Mouse (Mus musculus) inflammation-experienced regulatory T-cells, adult 6 months (primary cell): ENCODE data around the gene Pkn3. TPM values are rescaled to one million over a fixed set of nuclear protein-coding genes. Genes with fewer than 3 reads are reported as not detected.
"Not testable (repeated sequence)": the region's sequence is repeated elsewhere in the genome, so short reads cannot be mapped to it uniquely, and the experiment has no call there.

Experiments
- ATAC-seq: one replicate; pipeline ENCODE4 v1.8.0; 2017
- polyA plus RNA-seq, 3 experiments: library from polyadenylated mRNA; unstranded; fragments of 100-300 nt; shearing (Covaris generic); gene quantifications; one replicate each; pipeline ENCODE4 v1.2.1; 2017

Pkn3 gene
- polyA plus RNA-seq, result under 1 TPM; 0.59 to 0.91 (median 0.71) TPM

DNA sequence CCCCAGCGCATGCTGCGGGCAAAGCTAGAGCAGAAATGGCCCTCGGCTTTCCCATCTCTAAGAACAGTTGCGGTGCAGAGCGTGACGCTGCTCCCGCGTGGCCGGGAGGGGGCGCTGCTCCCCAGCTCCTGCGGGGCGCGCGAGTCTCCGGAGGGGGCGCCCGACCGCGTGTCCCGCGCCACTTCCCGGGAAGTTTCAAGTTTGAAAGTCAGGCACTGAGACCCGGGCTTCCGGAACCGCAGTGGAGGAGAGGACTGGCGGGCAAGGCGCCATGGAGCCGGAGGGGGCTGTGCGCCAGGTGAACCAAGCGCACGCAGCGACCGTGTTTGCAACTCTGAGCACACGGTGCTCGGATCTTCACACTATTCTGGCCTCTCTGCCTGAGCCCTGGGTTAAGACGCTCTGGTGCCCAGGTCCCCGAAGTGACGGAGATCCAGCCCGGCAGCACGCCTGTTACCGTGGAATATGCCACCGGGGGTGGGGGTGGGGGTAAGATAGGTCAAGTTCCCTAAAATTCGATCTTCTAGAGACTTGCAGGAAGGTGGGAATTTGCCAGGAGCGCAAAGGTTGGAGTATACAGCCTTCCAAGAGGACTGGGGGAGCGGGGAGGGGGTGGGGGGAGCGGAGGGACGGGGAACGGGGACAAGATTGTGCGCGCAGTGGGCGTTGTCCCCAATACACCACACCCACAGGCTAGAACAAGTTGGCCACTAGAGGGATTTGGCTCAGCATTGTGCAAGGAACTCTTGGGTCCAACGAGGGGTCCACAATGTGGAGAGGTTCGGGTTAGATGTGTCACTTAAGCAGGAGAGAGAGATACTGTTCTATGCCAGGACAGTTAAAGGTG is at the start of gene Pkn3:
Gene Pkn3, plus strand, starts transcription at position 183 of the 847 bp plus-strand sequence.
- ATAC-seq, result peak; percentile 89

DNA sequence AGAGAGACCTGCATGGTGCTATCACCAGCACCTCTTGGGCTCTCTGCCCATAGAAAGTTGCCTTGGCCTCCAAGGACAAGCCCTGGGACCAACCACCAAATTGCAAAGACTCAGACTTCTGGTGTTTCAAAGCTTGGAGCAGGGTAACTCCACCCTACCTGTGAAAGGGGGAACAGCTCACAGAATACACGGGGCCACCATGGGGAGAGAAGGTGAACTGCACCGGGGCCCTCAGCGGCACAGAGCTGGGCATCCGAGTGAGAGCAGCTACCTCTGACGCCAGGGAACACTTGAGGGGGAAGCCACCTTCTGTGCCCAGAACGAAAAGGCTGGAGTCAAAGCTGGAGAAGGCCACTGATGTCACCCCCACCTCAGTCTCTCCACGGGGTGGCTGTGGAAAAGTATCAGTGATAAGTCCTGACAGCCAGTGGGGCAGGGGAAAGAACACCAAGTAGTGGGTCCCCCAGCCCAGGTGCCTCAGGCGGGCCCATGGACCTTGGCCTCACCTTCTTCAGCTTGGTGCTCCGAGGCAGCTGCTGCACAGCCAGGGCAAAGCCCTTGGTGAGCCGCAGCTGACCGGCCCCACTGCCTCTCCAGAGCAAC is 45.1 kb upstream of the Pkn3 start:
- ATAC-seq, result no peak

DNA sequence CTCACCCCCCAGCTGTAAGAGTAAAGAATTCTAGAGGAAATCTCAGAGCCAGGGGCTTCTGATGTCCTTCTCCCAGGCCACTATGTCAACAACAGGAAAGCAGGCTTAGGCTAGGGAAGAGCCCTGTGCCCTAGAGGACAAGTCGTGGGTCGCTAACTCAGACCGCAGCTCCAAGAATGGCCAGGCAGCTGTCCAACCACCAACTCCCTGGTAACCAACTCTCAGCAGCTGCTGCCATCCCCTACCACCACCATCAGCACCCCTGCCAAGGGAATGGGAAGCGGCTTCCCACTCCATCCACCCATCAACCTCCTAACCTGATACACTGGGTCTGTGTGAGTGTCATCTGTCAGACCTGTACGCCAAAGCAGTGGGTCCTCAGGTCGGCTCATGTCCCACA is 44.5 kb upstream of the Pkn3 start:
- no peak for ATAC-seq

DNA sequence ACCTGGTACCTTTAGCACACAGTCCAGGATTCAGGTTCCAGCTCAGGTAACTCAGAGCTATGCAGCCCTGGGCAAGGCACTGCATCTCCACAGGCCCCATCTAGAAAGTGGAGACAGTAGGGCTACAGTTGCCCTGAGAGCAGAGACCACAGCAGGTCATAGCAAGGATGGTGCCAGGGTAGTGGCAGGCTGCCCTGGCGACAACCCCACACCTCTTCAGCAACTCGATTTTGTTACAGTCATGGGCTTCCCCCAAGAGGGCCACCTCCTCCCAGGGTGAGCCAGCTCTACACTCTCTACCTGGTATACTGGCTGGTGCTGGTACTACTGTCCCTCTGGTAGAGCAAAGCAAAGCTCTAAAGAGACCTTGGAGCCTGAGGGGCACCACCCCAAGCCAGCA is 39.7 kb upstream of the Pkn3 start:
- ATAC-seq, result no peak

DNA sequence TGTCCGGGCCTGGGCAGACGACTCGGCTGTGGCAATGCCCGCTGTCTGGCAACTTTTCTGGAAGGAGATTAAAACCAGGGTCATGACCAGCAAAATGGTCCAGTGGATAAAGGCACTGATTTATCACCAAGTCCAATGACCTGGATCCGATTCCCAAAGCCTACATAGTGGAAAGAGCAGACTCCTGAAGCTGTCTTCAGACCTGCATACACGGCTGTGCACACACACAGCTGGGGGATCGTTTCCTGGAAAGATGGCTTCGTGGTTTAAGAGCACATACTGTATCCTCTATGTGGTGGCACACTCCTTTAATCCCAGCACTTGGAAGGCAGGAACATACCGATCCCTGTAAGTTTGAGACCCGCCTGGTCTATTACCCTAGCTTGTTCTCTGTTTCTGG is 39.1 kb upstream of the Pkn3 start:
- ATAC-seq, result no peak

DNA sequence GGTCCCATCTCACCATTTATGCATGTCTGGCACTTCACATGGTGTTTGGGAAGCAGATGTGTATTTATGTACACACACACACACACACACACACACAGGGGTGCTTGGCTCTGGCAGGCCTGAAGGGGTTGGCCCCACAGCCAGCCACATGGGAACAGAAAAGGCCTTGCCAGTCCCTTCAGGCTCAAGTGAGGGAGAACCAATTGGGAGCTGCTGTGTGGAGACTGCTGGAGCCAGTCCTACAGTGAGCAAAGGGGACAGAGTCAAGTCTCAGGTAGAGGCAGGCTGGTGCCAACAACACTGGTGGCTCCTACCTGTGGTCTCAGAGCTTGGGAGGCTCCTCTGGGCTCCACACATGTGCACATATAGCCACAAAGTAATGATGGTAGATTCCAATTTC is 37.8 kb upstream of the Pkn3 start:
- ATAC-seq, result no peak

DNA sequence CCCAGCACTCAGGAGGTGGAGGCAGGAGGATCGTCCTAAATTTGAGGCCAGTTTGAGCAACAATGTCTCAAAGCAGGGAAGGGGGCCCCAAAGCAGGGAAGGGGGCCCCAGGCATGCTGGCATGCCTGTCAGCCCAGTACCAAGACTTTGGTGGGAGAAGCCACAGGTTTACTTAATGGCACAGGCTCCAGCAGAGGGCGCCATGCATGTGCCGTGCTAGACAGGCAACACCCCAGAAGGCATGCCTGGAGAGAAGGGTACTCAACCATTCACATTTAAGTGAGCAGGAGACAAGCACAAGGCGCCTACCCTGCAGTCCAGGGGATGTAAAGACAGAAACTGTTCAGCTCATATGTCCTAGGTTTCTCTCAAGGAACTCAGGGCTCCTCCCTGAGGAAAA is 35.0 kb upstream of the Pkn3 start:
- ATAC-seq, result no peak

DNA sequence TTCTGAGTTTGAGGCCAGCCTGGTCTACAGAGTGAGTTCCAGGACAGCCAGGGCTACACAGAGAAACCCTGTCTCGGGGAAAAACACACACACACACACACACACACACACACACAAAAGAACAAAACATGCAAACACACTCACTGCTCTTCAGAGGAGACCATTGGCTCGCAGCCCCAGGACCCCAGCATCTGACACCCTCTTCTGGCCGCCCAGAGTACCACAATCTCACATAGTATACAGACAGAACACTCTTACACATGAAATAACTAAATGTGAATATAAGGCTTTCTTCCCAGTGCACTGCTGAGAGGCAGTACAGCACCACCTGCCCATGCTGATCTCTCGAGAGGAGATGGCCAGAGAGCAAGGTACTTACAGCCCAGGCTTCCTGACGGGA is 32.9 kb upstream of the Pkn3 start:
- no peak for ATAC-seq

DNA sequence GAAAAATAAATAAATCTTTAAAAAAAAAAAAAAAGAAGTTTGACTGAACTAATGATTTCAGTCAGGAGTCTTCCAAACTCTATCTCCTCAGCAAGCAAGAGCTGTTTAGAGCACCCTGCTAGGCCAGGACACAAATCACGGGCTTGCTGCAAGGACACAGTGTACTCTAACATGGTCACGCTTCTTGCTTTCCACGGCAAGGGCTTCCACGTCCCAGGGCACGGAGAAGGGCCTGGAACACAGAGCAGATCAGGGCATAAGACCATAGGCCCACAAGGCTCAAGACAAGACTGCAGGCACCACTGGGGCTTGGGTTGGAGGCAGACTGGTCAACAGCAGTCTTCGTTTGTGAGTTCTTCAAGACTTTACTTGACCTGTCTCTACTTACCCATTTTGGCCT is 30.4 kb upstream of the Pkn3 start:
- ATAC-seq, result no peak

DNA sequence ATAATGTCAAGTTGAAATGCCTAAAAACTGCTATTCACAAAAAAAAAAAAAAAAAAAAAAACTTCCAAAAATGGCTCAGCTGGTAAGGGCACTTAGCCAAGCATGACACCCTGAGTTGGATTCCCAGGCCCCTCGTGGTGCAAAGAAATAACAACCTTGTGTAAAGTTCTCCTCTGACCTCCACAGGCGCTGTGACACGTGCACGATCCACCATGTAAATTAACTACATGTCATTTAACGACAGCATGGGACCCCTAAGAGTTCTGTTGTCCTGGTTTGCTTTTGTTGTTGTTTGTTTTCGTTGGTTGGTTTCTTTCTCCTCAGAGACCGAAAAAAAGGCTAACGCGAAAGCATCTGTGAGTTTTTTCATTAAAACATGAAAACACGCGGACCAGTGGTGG is 29.4 kb upstream of the Pkn3 start:
- ATAC-seq, result no peak

DNA sequence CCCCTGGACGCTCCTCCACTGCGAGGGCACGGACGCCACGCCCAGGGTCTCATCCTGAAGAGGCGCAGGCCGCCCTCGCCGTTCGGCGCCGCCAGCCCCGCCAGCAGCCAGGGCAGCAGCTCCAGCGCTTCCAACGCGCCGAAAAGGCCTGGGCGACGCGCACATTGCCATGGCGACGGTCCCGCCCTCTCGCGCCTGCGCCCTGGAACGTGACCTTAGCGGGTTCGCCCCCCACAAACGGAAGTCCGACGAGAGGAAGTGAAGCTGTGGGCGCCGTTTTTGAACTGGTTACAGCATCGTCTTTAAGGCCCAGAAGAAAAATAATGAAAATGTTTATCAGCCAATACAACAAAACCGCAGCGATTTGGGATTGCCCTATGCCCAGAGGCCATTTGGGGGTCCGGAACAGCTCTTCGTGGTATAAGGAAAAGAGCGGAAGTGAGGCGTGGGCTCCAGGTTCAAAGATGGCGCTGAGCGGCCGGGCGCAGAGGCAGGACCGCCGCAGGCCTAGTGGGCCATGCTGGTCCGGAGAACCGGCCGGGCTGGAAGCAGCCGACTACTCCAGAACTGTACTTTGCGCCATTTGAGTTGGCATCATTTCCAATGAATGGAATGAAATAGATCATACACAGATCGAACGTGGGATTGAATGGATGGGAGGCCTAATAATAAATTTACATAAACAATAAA is 28.6 kb upstream of the Pkn3 start, which contains the start of gene Wdr34:
Gene Wdr34, minus strand, starts transcription at position 183 of the 690 bp plus-strand sequence.
- peak; percentile 95 for ATAC-seq

DNA sequence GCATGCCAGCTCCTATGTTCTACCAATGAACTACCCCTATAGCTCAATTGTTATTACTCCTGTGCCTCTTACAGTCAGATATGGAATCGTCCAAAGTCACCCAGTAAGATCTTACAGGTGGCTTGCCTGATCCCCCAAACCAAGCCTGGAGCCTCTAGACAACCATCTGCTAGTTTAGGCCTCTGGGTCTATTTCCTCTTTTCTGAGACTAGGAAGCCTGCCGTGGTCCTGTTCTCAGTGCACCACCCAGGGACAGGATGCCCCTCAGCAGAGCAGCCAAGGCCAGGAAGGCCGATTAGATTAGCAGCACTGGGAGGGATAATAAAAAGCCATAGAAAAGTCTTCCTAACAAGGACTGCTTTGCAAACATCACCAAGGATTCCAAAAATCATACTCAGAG is 27.7 kb upstream of the Pkn3 start:
- no peak for ATAC-seq

DNA sequence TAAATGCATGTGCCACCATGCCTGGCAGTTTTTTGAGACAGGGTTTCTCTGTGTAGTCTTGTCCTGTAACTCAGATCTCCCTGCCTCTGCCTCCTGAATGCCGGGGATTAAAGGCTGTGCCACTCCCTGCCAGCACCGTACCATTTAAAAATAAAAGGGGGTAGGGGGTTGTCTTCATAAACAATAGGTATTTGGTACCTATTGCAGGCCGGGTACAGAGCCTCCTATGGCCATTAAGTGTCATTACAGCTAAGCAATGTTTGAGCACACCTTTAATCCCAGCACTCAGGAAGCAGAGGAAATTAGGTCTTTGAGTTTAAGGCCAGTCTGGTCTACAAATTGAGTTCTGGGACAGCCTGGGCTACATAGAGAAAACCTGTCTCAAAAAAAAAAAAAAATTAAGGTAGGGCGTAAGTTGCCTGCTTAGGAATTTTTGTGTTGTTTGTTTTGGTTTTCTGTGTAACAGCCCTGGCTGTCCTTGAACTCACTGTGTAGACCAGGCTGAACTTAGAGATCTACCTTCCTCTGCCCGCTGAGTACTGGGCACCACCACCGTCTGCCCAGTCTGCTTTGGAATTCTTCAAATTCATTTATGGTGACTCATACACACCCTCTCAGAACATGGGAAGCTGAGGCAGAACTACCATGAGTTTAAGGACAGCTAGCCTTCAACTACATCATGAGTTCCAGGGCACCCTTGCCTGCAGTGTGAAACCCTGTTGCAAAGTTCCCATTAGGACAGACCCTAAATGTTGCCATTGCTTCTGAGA is 25.3 kb upstream of the Pkn3 start:
- peak; percentile 38 for ATAC-seq

DNA sequence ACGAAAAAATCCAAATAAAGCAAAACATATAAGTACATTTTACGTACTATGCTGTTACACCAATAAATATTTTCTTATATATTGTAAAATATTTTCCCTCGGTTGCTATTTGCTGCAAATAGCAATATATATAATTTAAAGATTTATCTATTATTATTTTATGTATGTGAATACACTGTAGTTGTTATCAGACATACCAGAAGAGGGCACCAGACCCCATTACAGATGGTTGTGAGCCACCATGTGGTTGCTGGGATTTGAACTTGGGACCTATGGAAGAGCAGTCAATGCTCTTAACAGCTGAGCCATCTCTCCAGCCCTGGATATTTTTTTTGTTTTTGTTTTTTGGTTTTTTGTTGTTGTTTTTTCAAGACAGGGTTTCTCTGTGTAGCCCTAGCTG is 22.2 kb upstream of the Pkn3 start:
- ATAC-seq, result not testable (repeated sequence)

DNA sequence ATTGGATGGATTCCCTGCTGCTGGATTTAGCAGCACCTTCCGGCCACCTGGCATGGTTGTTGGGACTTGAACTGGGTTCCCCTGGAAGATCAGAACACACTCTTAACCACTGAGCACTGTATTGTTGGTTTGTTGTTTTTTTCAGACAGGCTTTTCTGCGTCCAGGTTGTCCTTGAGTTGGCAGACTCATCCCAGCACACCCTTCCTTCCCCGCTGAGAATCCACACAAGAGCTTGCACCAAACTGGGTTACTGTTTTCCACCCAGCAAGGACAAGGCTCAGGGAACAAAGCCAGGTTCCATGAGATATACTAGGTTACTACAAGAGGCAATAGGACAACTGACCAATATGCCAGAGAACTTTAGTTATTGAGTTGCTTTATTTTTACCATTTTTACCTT is 20.7 kb upstream of the Pkn3 start:
- no peak for ATAC-seq

DNA sequence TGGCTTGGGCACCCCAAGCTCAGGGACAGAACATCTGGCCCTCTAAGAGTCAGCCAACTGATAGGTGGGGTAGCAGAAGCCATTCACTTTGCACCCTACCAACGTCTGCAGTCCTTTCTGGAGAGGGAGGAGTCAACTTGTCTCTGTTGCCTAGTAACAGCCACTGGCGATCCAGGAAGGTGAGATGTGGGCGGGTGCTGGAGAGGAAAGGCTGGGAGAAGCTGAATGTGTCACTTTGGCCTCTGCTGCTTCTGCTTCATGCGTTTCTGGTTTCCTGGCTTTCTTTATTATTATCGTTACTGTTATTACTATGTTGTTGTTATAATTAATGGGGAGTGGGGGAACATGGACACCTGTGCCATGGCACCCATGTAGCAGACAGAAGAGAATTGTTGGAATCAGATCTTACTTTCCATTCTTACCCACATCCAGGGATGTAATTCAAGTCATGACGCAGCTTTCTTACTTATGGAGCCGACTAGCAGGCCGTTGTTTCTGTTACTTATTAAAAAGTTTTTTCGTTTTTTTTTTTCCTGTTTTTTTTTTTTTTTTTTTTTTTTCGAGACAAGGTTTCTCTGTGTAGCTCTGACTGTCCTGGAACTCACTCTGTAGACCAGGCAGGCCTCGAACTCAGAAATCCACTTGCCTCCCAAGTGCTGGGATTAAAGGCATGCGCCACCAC is 20.1 kb upstream of the Pkn3 start, which contains the start of gene Set:
Gene Set, plus strand, starts transcription at position 156 of the 682 bp plus-strand sequence.
- no peak for ATAC-seq

DNA sequence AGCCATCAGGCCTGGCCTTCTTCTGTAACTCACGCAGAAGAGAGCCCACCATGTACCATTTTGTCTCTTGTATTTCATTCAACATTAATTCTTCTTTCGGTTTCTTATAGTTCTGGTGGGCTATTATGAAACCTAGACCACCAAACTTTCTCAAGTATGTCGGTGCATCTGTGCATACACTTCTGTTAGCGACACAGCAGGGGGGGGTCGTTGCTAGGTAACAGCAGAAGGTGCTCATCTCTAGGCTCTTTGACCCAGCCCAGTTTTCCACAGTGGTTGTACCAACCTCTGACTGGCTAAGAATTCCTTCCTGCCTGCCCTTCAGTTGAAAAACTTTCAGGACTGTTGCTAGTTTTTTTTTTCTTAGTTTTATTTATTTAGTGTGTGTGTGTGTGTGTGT is 19.1 kb upstream of the Pkn3 start:
- no peak for ATAC-seq

DNA sequence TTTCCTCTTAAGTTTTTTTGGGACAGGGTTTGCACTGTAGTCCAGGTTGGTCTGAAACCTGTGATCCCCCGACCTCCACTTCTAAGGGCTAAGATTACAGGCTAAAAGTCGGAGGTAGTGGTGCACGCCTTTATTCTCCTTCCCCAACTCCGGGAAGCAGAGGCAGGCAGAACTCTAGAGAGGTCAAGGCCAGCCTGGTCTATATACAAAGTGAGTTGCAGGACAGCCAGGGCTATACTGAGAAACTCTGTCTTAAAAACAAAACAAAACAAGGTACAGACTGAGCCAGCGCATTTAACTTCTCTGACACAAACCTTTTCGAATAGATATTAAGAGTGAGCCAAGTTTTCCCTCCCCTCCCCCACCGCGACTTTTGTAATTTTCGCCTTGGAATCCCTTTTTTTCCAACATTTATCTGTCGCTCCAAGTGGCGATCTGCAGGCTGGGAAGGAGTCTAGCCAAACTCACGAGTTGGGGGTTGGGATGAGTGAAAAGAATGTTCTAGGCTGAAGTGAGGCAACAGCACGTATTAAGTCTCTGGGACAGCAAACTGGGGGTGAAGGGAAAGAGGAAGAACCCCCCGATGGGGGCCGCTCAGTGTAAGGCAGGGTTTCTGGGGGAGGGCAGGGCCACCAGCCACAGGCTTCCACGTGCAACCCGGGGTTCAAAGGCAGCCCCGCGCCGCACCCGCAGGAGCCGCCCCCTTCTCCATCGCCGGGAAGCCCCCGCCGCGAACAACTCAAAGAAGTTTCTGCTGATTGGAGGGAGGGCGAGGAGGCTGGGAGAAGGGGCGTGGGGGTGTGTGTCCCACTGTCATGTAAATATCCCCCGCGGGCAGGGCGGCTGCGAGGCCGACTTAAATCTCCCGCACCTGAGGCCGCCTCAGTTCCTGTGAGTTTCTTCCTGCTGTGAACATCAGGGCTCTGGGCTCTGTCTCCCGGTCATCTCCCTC is 16.0 kb upstream of the Pkn3 start:
- peak; percentile 30 for ATAC-seq

DNA sequence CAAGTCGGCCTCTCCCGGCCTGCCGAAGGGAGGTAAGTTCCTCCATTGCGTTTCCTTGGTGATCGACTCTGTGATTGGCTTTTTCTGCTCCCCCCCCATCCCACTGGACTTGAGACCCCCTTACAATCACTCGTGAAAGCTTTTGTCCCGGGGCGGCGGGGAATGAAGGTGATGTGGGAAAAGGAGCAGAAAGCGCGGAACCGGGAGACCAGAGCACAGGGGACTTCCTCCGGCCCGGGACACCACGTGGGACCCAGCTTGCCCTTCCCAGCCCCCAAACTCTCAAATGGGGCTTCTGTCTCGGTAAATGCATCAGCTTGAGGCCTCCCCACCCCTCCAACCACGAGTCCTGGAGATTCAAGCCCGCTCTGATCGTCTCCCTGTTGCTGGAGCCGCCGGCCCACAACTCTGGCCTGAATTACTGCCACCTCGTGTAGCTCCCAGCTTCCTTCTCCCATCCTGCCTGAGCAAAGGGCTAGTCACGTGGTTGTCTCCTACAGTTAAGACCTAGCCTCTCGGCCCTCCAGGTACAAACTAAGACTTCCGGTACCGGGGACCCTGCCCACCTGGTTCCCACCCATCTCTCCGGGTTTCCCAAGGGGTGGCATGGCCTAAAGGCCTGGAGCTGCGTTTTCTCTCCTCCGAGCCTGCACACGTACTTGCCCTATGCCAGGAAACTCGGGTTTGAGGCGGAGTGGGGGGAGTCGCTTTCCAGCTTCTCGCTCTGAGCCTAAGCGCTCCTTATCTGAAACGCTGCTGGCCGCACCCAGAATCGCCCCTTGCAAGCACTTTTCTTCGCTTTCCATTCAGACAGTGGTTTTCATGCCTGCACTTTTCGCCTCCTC is 15.0 kb upstream of the Pkn3 start:
- ATAC-seq, result peak; percentile 19

DNA sequence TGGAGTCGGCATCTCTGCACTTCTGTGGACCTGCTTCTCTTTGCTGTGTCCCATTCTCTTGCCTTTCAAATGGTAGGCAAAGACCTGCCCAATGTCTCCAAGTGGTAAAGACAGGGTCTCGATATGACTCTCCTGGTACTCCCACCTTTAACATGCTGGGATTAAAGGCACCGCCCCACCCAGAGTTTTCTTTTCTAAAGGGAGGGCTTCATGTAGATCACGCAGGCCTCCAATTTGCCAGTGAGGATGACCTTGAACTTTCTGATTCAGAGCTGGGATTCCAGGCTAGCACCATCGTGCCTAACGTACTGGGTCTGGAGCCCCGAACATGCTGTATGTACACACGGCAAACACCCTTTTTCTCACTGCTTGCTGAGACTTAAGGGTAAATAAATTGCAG is 14.2 kb upstream of the Pkn3 start:
- ATAC-seq, result no peak
